Mouse (Mus musculus) forebrain, postnatal 0 days (tissue): ENCODE results near the gene Prrt2. TPM values are rescaled to one million over a fixed set of nuclear protein-coding genes. Genes with fewer than 3 reads are reported as not detected.

Experiments used
- ATAC-seq: fragments of 200-750 bp; cut with Nextera tagmentation; 2 replicates; pipeline ENCODE4 v1.8.0; 2017; ENCODE audit warnings: mild to moderate bottlenecking, moderate library complexity
- DNase-seq: peaks from one replicate; pipeline ENCODE4 v3.0.0-alpha.2; 2015
- H3K27ac ChIP-seq: fragments of 300-500 bp; sonication (generic); 2 replicates; pipeline ENCODE4 v1.5.1; 2014; ENCODE audit warnings: low read depth, mild to moderate bottlenecking, antibody characterized with exemption, low read length, moderate library complexity, mixed read lengths
- H3K27me3 ChIP-seq: fragments of 300-500 bp; sonication (generic); 2 replicates; pipeline ENCODE4 v1.6.1; 2014; ENCODE audit warnings: mild to moderate bottlenecking, low read length, mixed read lengths; ENCODE audit not compliant: insufficient read depth
- H3K36me3 ChIP-seq: fragments of 300-500 bp; sonication (generic); 2 replicates; pipeline ENCODE4 v1.6.1; 2014; ENCODE audit warnings: mild to moderate bottlenecking, moderate library complexity; ENCODE audit not compliant: insufficient read depth
- H3K4me1 ChIP-seq: fragments of 300-500 bp; sonication (generic); 2 replicates; pipeline ENCODE4 v1.6.1; 2014; ENCODE audit warnings: antibody characterized with exemption; ENCODE audit not compliant: insufficient read depth
- H3K4me2 ChIP-seq: fragments of 300-500 bp; sonication (generic); 2 replicates; pipeline ENCODE4 v1.6.1; 2014; ENCODE audit warnings: low read depth, mild to moderate bottlenecking, moderate library complexity
- H3K4me3 ChIP-seq: fragments of 300-500 bp; sonication (generic); 2 replicates; pipeline ENCODE4 v1.5.1; 2014; ENCODE audit warnings: low read depth, low read length, mixed read lengths
- H3K9ac ChIP-seq: fragments of 300-500 bp; sonication (generic); 2 replicates; pipeline ENCODE4 v1.6.1; 2014; ENCODE audit warnings: mild to moderate bottlenecking
- H3K9me3 ChIP-seq: fragments of 300-500 bp; sonication (generic); 2 replicates; pipeline ENCODE4 v1.6.1; 2016; ENCODE audit warnings: low read length
- CTCF ChIP-seq: sonication (generic); IDR thresholded peaks from 2 replicates; pipeline ENCODE4 v1.5.1; 2016; ENCODE audit warnings: antibody characterized with exemption, control low read depth, low read depth
- WGBS: fragments of 180-500 bp; shearing (Covaris S2); extraction: QIAGEN DNeasy Blood & Tissue Kit; methylation state at CpG from one replicate; pipeline ENCODE4 v1.1.7; 2014; 5-methylcytosine and 5-hydroxymethylcytosine counted together
- polyA plus RNA-seq: library from polyadenylated mRNA; unstranded; fragments of >200 nt; fragmentation: Nextera tagmentation; extraction: Ambion mirVana; gene quantifications from 2 replicates; pipeline ENCODE4 v1.2.1, GENCODE M21; 2015
- total RNA-seq: library from RNA; depleted of rRNA; stranded (reverse); fragments of >200 nt; gene quantifications from 2 replicates; pipeline ENCODE4 v1.2.3, GENCODE M21; 2014

Prrt2 gene
- total and polyA plus RNA-seq, 2 experiments from 2014 or later, result 77.8 to 84.1 TPM

DNA sequence TGATC lies 4.7 kb downstream of the Prrt2 start, which contains the start of gene Pagr1b:
TSS of gene Pagr1b (minus strand) at position 4 of the 5 bp plus-strand sequence.
- Histone ChIP-seq H3K4me1 (peaks cover 35% of the 10 kb centered on the region), H3K27me3 (no peaks in the 10 kb centered on the region), H3K4me3 (peak within 1 kb of the TSS; percentile 46), H3K36me3 (peaks cover 21% of the 10 kb centered on the region; the same call in 1 of the 2 replicates), H3K9ac (peak within 1 kb of the TSS; percentile 80), H3K9me3 (no peaks in the 10 kb centered on the region), H3K4me2 (peak within 1 kb of the TSS; percentile 94), H3K27ac (peak within 1 kb of the TSS; percentile 87)
- ATAC-seq (no peak), DNase-seq (no peak)
- TF ChIP-seq CTCF, result no peak

DNA sequence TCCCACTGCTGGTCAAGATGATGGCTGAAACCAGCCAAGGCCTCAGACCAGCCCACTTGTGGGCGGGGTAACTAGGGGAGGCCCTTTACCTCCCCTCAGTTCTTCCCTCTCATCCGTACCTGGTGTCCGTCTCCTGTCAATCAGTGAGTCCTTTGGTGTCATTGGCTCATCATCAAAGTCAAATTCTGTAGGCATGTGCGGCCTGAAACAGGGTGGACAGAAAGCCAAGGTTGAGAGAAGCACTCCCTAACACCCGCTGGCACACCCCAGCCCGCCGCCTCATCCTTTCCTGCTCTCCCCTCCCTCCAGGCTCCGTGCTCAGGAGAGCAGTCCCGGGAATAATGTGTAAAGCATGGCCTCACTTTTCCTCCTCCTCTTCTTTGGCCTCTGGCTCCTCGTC lies 4.9 kb downstream of the Prrt2 start:
- no peaks in the 10 kb centered on the region for H3K27me3 ChIP-seq
- peak overlapping the region; percentile 87 for H3K27ac ChIP-seq
- peak overlapping the region; percentile 80 for H3K9ac ChIP-seq
- DNase-seq, result no peak
- ATAC-seq, result no peak
- H3K9me3 ChIP-seq, result no peaks in the 10 kb centered on the region
- H3K4me2 ChIP-seq, result peak overlapping the region; percentile 94
- TF ChIP-seq CTCF, result no peak
- H3K36me3 ChIP-seq, result peaks cover 21% of the 10 kb centered on the region; the same call in 1 of the 2 replicates
- 3% methylated on average over 10 of the region's 10 CpGs for WGBS
- peak overlapping the region; percentile 46 for H3K4me3 ChIP-seq
- peaks cover 35% of the 10 kb centered on the region for H3K4me1 ChIP-seq

DNA sequence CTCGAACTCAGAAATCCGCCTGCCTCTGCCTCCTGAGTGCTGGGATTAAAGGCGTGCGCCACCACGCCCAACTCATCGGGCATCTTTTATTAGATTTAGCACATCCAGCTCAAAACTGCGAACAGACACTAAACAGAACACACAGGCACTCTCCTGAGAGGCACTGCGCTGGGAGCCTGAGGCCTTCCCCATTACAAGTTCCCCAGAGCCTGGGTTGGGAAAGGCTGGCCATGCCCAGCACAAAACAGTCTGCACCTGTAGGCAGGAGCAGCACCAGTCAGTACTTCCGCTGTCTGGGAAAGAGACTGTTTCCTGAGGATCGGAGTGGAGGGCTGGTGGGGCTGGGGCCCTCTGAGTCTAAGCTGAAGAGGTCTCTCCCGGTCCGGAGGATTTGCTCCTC lies 6.0 kb downstream of the Prrt2 start:
- Histone ChIP-seq H3K9me3 (no peaks in the 10 kb centered on the region), H3K4me1 (peaks cover 28% of the 10 kb centered on the region), H3K27ac (no peak overlapping the region), H3K4me2 (no peak overlapping the region), H3K27me3 (no peaks in the 10 kb centered on the region), H3K4me3 (no peak overlapping the region), H3K9ac (no peak overlapping the region), H3K36me3 (peaks cover 21% of the 10 kb centered on the region; the same call in 1 of the 2 replicates)
- ATAC-seq, result no peak
- WGBS, result 96% methylated on average over 12 of the region's 12 CpGs
- no peak for DNase-seq
- no peak for TF ChIP-seq CTCF

DNA sequence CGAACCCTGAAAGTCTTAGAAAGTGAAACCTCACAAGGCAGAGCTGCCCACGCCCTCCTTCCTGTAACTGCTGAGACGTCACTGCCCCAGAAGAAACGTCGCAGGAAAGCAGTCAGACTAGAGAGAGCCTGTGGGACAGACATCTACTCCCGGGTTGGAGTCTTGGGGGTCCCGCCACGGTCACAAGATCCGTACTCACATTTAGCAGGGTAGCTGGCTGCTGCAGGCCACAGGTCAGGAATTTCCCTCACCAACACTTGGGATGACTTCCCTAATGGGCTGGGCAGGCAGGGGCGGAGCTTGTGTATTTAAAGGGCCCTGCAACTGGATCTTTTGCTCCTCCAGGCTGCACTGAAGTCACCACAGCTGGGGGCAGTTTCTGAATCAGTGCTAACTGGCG lies 6.7 kb downstream of the Prrt2 start, which contains the start of gene Mvp:
TSS of gene Mvp (minus strand) at position 302 of the 400 bp plus-strand sequence.
- Histone ChIP-seq H3K4me1 (peaks cover 21% of the 10 kb centered on the region), H3K9me3 (no peaks in the 10 kb centered on the region), H3K27ac (no peak within 1 kb of the TSS), H3K36me3 (peaks cover 21% of the 10 kb centered on the region; the same call in 1 of the 2 replicates), H3K9ac (peak within 1 kb of the TSS; percentile 25; the same call in 1 of the 2 replicates), H3K27me3 (no peaks in the 10 kb centered on the region), H3K4me2 (no peak within 1 kb of the TSS), H3K4me3 (no peak within 1 kb of the TSS)
- no peak for ATAC-seq
- 81% methylated on average over 11 of the region's 11 CpGs for WGBS
- no peak for TF ChIP-seq CTCF
- DNase-seq, result no peak

DNA sequence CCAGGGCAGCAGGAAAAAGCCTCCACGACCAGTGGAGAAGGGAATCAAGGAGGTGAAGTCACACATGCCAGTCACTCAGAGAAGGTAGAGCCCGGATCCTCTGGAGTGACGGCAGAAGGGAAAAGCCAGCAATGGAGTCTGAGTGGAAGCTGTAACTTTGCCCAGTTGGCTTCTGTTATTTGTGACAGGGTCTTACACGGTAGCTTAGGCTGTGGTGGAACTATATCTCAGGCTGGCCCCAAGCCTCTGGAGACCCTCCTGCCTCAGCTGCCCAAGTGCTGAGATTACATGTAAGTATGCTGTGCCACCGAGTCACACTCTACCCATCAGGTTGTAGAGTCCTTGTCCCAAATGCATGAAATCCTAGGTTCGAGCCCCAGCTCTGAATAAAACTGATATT lies 7.6 kb downstream of the Prrt2 start:
- Histone ChIP-seq H3K4me2 (no peak overlapping the region), H3K9me3 (no peaks in the 10 kb centered on the region), H3K27ac (no peak overlapping the region), H3K4me3 (no peak overlapping the region), H3K36me3 (peaks cover 21% of the 10 kb centered on the region; the same call in 1 of the 2 replicates), H3K4me1 (peaks cover 17% of the 10 kb centered on the region), H3K9ac (no peak overlapping the region), H3K27me3 (no peaks in the 10 kb centered on the region)
- ATAC-seq, result no peak
- 93% methylated on average over 6 of the region's 6 CpGs for WGBS
- TF ChIP-seq CTCF, result no peak
- DNase-seq, result no peak

DNA sequence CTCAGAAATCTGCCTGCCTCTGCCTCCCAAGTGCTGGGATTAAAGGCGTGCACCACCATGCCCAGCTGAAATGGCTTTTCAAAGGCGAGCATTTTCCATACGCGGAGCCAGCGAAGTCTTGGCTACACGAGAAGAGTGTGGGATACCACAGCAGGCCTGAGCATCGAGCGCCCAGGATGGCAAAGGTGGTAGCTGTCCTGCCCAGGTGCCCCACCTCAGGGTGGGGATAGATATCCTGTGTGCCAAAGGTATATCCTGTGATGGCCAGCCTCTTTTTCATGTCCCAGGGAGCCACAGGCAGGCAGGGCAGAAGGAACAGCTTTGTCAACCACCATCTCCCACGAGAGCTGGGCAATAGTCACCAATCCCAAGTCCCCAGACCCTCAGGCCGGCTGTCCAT lies 8.2 kb downstream of the Prrt2 start:
- DNase-seq, result no peak
- Histone ChIP-seq H3K9me3 (no peaks in the 10 kb centered on the region), H3K36me3 (peaks cover 21% of the 10 kb centered on the region; the same call in 1 of the 2 replicates), H3K27me3 (no peaks in the 10 kb centered on the region), H3K4me2 (no peak overlapping the region), H3K4me3 (no peak overlapping the region), H3K27ac (no peak overlapping the region), H3K9ac (no peak overlapping the region), H3K4me1 (peaks cover 12% of the 10 kb centered on the region)
- 97% methylated on average over 10 of the region's 10 CpGs for WGBS
- no peak for ATAC-seq
- TF ChIP-seq CTCF, result no peak

DNA sequence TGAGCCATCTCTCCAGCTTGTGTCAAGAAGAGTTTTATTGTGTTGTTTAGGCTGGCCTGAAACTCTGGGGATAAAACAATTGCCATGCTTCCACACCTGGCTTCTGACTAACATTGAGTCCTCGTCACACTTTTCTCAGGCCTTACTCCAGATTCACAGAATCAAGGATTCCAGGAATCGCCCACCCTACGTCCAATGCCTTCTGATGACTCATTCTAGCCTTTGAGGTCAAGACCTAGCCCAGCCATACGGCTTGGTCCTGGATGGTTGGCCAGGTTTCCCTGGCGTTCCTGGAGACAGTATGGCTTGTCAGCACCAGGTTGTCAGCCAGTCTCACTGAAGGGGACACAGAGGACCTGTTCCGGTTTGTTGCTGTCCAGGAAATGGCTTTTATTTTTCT lies 8.6 kb downstream of the Prrt2 start:
- H3K27ac ChIP-seq, result no peak overlapping the region
- 89% methylated on average over 6 of the region's 6 CpGs for WGBS

DNA sequence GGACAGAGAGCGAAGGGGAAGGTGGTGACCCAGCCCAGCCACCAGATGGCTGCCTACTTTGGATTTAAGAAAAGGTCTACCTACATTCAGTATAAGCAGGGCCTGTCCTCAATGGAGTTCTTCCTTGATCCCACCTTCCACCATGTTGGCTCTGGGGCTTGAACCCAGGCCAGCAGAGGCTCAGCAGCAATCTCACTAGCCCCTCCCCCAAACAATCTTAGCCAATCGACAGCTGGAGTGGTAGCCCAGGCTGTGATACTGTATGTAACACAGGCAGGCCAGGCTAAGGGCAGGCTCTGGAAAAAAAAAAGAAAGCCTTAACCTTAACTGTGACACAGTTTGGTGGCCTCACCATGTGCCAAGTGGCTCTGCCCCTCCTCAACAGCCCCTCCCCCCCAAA lies 9.3 kb downstream of the Prrt2 start:
- Histone ChIP-seq H3K9ac (no peak overlapping the region), H3K27ac (no peak overlapping the region), H3K4me1 (peaks cover 10% of the 10 kb centered on the region), H3K9me3 (no peaks in the 10 kb centered on the region), H3K4me3 (no peak overlapping the region), H3K36me3 (peaks cover 21% of the 10 kb centered on the region; the same call in 1 of the 2 replicates), H3K4me2 (no peak overlapping the region), H3K27me3 (no peaks in the 10 kb centered on the region)
- WGBS, result 69% methylated on average over 2 of the region's 2 CpGs
- no peak for ATAC-seq
- no peak for TF ChIP-seq CTCF
- DNase-seq, result no peak

More for the DNA sequence above, 8.6 kb downstream of the Prrt2 start:
- H3K9me3 ChIP-seq, result no peaks in the 10 kb centered on the region
- DNase-seq (no peak), ATAC-seq (no peak)
- peaks cover 10% of the 10 kb centered on the region for H3K4me1 ChIP-seq
- no peaks in the 10 kb centered on the region for H3K27me3 ChIP-seq
- TF ChIP-seq CTCF, result no peak
- no peak overlapping the region for H3K9ac ChIP-seq
- no peak overlapping the region for H3K4me3 ChIP-seq
- no peak overlapping the region for H3K4me2 ChIP-seq
- peaks cover 21% of the 10 kb centered on the region; the same call in 1 of the 2 replicates for H3K36me3 ChIP-seq
